Mouse (Mus musculus) monocyte, adult 2 months (primary cell): Measurements from ENCODE around the gene Ephb4.

ENCODE experiments used
- DNase-seq, 2 experiments: peaks; one replicate each; pipeline ENCODE4 v3.0.0; 2022; ENCODE audit warnings: low spot score in 2 of 2, low read depth in 1 of 2

Ephb4 gene

GRCm38 (mm10) chr5:137334317-137334716 lies 15.6 kb upstream of the Ephb4 start:
- no peak for DNase-seq

DNA sequence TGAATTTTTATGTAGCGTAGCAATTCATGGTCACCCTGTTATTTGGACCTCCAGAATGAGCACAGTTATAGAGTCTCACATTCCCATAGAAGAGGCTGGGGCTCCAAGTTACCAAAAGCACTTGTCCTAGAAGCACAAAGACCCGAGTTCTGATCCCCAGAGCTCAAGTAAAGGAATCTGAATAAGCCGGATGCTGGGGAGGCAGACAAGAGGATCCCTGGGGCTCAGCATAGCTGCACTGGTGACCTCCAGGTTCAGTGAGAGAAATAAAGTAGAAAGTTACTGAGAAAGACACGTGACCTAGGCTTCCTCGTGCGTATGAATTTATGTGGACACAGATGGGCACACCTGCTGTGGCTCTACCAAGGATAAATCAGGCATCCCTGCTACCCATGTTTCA lies 14.8 kb upstream of the Ephb4 start:
- no peak for DNase-seq

DNA sequence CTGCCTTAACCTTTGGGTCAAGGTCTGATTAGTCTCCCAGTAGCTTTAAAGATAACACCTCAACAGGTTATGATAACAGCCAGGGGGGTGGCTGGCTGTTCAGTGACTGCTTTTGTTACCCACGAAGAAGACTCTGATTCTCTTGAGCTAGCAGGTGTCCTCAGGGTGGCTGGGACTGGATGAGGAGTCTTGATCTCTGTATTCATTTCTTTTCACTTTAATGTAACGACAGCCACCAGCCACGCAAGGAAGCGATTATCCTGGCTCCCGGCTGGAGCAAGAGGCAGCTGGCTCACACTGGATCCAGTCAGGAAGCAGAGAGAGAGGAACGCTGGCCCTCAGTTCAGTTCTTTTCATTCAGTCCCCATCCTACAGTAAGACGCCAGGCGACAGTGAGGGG lies 12.7 kb upstream of the Ephb4 start:
- DNase-seq = no peak

DNA sequence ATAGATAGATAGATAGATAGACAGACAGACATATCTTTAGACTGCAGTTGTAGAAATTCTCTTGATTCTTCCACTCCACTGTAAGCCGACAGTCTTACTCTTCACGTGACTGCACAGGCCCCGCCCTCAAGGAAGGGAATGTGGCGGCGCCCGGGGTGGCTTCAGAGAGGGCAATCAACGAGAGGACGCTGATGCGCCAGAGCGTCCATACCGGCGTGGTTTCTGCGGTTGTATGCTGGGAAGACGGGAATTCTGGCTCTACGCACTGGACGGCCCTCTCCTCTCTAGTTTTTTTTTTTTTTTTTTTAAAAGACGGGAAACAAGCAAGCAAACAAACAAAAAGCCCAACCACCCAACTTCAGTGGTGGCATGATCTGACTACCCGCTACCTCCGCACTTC lies 11.7 kb upstream of the Ephb4 start:
- peak in 1 of 2 experiments; percentile 28 for DNase-seq

GRCm38 (mm10) chr5:137338663-137339289 lies 11.1 kb upstream of the Ephb4 start:
- DNase-seq = no peak

DNA sequence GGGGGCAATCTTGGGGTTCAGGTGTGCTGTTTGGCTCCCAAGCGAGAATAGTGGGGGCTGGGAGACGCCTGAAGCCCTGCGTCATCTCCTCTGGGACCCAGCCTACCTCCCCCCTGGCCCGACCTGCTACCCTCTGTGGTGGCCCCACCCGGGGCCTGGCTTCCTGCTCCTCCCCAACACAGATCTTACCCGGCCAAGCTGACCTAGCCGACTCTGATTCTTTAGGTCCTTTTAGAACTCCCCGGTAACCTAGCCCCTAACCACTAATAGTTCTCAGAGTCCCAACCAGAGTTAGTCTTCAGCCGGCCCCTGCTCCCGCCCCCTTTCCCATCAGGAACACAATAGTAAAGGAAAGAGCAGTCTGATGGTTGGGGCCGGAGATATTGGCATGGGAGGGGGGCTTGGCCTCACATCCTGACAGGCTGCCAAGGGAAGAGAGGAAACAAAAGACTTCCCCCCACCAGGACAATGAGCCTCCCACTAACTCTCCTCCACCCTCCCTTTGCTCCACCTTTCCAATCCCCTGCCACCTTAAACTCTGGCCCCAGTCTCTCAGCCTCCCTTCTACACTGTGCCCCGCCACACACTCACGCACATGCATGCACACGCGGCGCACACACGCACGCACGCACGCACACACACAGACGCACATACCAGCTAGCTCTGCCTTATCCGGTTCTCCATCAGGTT lies 10.5 kb upstream of the Ephb4 start:
- no peak for DNase-seq

GRCm38 (mm10) chr5:137340222-137340621 lies 9.7 kb upstream of the Ephb4 start:
- no peak for DNase-seq

DNA sequence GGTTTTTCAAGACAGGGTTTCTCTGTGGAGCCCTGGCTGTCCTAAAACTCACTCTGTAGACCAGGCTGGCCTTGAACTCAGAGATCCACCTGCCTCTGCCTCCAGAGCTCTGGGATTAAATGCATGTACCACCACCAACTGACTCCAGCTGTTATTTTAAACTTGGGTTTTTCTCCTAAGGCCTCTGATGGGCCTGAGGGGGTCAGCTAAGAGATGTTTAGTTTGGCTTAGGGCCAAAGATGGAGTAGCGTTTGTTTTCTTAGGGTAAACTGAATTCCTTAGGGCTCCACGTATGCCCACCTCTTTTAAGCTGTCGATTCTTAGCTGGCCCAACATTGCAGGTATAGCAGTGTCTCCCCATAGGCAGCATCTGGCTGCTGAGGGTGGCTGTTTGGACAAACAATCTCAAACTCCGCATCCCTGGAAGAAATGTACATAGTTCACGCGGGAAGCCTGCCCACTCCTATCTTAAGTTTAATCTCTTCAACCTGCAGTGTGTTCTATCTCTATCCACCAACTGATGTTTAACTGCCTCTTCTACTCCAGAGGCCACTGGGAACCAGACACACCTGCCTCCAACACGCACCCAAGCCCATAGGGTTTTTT lies 7.4 kb upstream of the Ephb4 start:
- no peak for DNase-seq

DNA sequence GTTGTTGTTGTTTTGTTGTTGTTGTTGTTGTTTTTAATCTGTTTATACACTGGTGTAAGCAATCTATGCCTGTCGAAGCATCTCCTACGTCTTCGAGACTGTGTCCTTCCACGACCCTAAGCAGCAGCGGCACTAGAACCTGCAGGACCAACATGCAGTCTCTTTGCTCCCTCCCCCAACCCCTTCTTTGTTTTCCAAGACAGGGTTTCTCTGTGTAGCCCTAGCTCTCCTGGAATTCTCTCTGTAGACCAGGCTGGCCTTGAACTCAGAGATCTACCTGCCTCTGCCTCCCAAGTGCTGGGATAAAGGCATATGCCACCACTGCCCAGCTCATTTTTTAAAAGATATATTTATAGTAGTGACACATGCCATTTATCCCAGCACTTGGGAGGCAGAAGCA lies 6.5 kb upstream of the Ephb4 start:
- DNase-seq = no peak

DNA sequence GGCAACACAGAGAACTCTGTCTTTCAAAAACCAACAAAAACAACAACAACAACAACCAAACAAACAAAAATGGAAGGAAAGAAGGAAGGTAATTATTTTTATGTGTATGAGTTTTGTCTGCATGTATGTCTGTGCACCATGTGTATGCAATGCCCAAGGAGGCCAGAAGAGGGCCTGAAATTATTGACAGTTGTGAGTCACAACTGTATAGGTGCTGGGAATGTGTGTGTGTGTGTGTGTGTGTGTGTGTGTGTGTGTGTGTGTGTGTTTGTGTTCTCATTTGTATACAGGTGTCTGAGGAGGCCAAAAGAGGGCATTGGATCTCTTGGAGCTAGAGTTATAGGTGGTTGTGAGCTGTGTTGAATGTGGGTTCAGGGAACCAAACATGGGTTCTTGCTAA lies 6.0 kb upstream of the Ephb4 start:
- DNase-seq = no peak

DNA sequence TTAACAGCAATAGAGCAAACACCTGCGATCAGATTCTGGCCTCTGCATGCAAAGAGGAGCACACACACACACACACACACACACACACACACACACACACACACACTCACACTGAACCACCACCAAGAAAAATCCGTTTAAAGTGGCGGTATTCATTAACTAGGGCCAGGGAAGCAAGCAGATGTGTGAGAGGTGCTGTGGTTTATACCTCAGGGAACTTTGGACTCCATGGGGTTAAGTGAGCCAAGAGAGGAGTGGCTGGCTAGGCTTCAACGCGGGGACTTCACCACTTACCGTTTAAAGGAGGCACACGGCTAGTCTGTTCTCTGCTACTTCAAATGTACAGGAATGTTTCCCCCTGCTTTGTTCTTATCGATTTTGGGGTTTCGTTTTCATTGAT lies 4.1 kb upstream of the Ephb4 start:
- no peak for DNase-seq

DNA sequence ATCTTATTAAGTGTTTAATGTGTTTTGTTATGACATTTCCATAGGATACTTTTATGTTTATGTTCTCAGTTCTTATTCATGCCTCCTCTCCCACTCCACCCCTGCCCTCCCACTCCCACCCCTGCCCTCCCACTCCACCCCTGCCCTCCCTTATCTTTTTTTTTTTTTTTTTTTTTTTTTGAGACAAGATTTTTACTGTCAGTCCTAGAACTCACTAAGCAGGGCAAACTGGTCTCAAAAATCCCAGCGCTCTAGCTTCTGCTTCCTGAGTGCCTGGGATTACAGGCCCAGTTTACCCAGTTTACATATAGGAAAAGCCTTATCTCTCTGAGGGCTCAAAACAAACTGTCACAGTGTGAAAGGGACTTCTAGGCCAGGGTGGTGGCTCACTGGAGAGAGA lies 3.5 kb upstream of the Ephb4 start:
- no peak for DNase-seq

- no peak for DNase-seq
Observed at GRCm38 (mm10) chr5:137346983-137347382, 2.9 kb upstream of the Ephb4 start.

DNA sequence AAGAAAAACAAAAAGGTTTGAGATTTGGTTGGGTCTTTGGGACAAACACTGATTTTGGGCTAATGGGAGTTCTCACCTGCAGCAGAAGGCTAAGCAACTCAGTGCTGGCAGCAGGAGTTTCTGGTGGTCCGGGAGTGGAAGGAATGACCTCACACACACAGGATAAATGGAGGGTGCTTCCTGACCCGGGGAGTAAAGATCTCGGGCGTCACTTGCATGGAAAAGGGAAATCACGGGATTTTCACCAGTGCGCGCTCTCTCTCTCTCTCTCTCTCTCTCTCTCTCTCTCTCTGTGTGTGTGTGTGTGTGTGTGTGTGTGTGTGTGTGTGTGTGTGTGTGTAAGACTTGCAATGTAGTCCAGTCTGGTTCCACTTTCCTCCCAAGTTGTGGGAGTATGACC lies 2.1 kb upstream of the Ephb4 start:
- no peak for DNase-seq

GRCm38 (mm10) chr5:137348482-137349383 lies 1.2 kb upstream of the Ephb4 start:
- DNase-seq = no peak

DNA sequence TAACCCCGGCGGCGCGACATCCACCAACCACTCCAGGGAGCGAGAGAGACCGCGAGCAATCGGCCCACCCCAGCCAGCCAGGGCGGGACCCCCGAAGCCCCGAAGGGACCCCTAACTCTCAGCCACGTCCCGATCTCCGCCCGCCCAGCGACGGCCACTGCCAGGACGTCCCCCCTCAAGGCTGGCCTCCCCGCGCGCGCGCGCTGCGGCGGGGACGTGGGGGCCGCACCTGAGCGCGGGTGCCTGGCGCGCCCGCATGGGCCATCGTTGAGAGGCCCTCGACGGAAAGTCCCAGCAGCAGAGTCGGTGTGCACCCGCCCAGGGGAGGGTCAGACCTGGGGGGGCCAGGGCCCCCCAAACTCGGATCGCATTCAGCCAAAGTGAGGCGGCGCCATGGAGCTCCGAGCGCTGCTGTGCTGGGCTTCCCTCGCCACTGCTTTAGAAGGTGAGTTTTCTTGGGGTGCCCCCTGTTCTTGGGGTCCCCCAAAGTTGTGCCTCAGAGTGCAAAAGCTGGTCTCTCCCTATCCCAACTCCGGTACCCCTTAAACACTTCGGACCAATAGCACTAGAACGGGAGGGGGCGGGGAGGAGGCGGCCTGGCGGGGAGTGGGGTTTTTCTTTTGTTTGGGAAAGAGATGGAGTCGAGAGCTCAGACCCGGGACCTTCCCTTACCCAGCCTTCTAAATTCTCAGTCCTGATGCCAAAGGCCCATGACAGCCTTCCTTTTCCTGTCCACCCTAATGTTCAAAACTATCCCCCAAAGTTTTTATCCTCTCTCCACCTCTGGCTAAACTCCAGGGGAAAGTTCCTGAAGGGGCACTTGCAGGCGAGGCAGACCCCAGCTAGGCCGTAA lies 522 bp downstream of the Ephb4 start:
- DNase-seq = no peak

- no peak for DNase-seq
Observed at GRCm38 (mm10) chr5:137351058-137351380, 1.1 kb downstream of the Ephb4 start.

- no peak for DNase-seq
Observed at GRCm38 (mm10) chr5:137351394-137351793, 1.5 kb downstream of the Ephb4 start.

GRCm38 (mm10) chr5:137352011-137352975 lies 2.4 kb downstream of the Ephb4 start:
- no peak for DNase-seq

- no peak for DNase-seq
Observed at GRCm38 (mm10) chr5:137354091-137354490, 4.2 kb downstream of the Ephb4 start.
